Mouse (Mus musculus) cerebellum, postnatal 10 days (tissue): ENCODE data around the gene Asns.

Experiments used
- DNase-seq, 2 experiments: peaks; one replicate each; pipeline ENCODE4 v3.0.0; 2021; ENCODE audit warnings: mixed read lengths in 2 of 2

Gene Asns

GRCm38 (mm10) chr6:7692884-7693585 is at the start of gene Asns:
Gene Asns, minus strand, starts transcription at chr6:7693254.
- peak; percentile 92 to 94 for DNase-seq

DNA sequence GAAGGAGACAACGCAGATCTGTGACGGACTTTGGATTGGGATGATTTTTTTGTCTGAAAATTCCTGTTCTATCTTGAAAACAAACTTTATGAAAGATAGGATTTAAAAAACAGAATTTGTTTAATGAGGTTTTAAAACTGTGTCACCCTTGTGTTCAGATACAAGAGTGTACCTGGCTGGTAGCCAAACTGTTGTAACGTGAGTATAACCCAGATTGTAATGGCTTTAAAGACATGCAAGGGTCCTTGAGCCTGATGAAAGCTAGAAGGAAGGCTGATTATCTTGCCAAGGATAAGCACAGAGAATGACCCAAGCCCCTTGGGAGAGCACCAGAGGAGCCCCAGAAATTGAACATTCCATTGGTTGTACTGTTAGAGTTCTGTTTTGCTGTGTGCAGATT is 48.7 kb upstream of the Asns start:
- DNase-seq: peak; percentile 9 to 15

- no peak for DNase-seq
Measured at GRCm38 (mm10) chr6:7737842-7738241, 44.8 kb upstream of the Asns start.

DNA sequence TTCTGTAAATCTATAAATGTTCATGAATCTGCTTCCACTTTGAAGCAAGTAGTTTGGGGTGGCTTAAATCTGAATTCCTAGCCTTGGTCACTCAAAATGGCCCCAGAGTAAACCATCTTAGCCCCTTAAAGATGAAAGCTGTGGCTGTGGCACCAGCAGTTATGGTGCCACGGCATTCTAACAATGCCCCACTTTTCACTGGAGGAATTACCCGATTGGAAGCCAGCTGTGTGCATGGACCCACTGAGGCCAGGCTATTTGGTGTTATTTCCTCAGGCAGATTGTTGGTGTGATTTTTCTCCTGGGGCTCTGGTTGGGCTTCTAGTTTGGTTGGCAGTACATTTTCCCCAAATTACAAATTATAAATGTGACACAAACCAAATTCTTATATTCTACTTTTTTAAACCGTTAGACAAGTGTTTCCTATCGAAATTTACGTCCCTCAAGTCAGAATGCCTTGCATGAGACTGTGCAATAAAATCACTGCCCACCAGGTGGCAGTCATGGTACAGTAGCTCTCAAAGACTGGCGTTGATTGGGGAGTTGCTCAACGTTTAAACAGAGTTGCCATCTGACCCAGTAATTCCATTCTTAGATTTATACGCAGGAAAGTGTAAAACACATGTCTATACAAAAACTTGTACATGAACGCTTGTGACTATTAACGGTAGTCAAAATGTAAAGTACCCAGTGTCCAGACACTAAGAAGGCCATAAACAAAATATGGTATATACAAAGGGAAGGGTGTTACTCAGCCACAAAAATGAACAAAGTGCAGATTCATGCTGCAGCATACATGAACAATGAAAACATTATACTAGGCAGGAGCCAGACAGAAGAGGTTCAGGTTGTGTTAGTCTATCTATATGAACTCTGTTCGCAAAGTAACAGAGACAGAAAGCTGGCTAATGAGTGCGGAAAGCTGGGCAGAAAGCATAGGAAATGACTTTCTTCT is 40.0 kb upstream of the Asns start:
- DNase-seq: peak; percentile 92 to 95

- DNase-seq: no peak
Measured at GRCm38 (mm10) chr6:7732097-7732496, 39.0 kb upstream of the Asns start.

DNA sequence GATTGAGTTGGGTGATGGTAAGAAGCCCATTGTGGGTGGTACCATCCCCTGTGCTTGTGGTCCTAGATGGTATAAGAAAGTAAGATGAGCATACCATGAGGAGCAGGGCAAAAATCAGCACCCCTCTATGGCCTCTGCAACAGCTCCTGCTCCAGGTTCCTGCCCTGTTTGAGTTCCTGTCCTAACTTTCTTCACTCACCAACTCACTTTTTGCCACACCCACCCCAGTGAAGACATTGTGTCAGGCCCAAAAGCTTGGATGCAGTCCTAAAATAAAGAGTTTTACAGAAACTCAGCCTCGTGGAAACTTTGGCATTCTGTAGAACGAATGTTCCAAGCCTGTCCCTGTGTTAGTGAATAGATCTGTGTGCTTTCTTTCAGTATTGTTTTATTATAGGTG is 36.1 kb upstream of the Asns start:
- DNase-seq: no peak

DNA sequence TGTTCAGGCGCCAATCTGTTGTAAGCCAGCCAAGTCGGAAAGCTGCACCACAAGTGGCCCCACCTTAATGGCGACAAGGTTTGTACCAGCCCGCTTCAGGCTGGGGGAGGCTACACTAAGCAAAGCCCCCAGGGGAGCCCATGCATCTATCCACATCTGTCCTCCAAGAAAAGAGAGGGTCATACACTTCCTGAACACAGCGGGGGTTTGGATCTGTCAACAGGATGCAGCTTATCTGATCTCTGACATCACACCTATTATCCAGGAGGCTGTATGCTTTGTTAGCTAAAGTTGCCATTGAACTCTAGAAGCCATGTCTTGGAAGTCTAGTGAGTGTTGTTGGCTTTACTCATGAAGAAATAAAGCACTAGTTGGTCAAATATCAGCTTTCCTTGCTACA is 35.2 kb upstream of the Asns start:
- DNase-seq: no peak

DNA sequence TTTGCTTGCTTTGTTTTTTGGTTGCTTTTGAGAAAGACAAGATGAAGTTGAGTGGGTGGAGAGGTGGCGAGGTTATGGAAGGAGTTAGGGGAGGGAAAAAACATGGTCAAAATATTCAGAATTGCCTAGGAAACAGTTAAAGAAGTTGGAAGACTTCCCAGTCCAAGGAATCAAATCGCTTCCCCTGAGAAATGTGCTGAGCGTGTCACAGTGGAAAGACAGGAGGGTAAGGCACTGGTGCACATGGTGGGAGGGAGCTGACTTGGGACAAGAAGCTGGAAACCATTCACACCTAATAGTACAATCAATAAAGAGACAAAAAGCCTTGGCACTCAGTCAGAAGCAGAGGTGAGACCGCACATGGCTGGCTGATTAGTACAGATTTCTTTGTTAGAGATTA is 23.2 kb upstream of the Asns start:
- DNase-seq: no peak

- DNase-seq: no peak
Measured at GRCm38 (mm10) chr6:7714230-7714629, 21.2 kb upstream of the Asns start.

GRCm38 (mm10) chr6:7711837-7712330 is 18.8 kb upstream of the Asns start:
- DNase-seq: no peak

DNA sequence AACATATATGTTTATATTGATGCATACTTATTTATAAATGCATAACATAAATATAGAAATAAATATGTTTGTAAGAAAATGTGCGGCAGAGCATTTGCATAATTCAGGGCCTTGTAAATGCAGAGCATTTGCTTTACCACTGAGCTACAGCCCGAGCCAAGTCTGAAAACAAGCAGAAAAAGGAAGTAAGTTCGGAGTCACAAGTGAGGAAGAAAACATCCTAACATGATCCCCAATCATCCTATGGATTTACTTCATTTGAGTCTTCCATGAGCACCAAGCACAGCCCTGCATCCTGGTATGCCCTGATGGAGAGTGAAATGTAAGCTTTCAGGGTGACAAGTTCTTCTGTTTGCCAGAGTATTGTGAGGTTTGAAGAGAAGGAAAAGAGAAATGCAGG is 15.2 kb upstream of the Asns start:
- DNase-seq: no peak

GRCm38 (mm10) chr6:7706796-7707195 is 13.7 kb upstream of the Asns start:
- no peak for DNase-seq

DNA sequence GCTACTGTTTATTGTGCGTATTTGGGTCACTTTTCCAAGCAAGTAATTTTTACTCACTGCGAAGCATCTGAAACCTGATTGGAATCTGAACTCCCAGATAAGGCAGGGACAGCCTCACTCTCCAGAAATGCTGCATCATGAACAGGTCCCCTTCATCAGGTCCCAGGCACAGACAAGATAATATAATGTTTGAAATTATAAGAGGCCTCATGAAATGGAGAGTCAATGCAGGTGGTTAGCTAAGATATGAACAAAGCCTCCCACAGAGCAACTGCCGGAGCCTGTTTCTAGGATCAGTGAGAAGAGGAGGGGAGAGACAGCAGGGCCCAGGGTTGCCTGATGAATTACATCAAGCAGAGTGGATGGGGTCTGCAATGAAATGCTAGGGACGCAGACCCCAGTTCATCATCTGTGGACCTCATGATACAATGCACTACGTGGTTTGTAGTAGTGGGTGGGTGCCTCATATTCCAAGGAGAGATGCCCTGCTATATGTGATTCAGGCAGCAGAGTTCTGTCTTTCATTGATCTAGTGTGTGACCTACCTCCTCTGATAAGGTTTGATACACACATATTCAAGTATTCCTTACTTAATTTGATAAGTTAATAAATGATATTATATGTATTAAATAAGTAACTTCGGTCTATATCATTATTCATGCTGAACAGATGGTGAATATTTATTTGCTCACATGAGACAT is 5.1 kb upstream of the Asns start:
- no peak for DNase-seq

DNA sequence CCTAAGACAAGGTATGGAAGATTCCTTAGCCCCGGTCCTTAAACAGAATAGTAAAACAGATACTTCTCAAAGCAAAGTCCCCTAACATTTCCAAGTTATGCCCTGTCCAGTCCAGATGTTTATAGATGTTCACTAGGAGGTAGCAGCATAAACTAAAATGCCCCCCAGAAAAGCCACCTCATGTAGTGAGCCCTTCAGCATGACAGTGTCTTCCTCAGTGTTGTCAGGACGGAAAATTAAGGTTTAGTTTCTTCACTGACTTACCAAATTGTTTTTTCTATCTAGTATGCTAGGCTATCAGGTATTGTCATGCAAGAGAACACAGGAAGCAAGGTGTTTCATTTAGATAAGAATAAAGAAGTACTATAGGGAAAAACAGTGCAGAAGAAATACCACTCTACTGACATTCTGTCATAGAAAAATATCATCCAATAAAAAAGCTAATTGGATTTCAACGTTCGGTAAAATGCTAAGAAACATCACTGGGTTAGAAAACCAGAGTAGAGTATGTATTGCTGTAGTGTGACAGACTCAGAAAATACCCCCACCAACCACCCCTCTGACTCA is 4.1 kb upstream of the Asns start:
- no peak for DNase-seq

DNA sequence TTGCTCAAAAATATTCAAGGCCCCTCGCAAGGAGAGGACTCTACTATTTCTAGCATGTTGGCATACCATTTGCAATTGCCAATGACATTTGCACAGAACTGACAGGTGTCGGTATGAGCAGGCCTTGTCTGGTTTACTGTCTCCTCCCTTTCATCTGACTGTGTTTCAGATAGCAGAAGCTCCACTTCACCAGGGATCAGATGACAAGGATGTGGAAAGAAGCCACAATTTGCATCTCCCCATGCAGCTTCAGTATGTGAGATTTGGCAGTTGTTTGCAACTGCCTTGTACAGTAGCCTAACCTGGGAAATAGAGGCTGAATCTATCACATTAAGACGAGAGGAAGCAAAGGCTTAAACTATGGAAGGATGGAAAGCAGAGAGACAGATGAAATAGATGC is 3.6 kb upstream of the Asns start:
- no peak for DNase-seq

DNA sequence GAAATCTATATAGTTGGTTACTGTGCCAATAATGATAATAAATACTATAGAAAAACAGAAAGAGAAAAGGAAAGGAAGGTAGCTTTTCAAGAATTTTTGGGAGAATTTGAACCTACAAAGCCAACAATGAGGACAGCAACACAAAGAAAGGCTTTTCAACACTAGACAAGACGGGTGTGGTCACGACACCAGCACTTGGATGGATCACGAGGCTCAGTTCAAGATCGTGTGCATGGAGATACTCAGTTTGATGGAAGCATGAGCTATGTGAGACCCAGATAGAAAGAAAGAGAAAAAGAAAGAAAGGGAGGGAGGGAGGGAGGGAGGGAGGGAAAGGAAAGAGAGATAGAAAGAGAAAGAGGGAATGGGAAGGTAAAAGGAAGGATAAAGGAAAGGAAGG is 2.8 kb upstream of the Asns start:
- no peak for DNase-seq

DNA sequence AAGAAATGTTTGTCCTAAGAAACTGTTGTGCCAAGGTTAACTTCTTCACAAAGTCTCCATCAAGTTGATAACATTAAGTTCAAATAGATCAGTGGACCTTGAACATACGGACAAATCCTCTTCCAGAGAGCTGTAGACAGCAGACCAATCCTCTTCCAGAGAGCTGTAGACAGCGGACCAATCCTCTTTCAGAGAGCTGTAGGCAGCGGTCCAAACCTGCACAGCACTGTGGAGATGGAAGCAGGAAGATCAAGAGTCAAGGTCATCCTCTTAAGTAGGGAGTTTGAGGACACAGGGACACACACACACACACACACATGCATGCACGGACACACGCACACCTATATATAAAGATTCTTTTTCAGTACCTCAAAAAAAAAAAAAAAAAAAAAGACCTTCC is 612 bp upstream of the Asns start:
- peak; percentile 56 for DNase-seq

DNA sequence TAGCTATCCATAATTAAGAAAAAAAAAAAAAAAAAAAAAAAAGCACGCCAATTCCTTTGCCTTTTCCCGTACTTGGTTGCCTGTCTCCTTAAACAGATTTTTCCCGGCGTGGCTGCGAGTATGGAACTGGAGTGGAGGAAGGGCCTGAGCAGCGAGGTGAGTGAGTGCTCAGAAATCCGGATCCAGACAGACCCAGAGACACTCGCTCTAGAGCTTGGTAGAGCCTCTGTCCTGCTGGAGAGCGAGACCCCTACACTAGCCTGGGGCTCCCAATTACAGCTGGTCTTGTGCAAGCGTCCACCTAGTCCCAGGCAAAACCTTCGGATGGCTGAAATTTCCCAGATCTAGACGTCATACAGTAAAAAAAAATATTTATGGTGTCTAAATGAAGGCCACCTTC is 603 bp downstream of the Asns start:
- DNase-seq: peak in 1 of 2 experiments; percentile 38

- DNase-seq: peak in 1 of 2 experiments; percentile 12
Measured at GRCm38 (mm10) chr6:7692037-7692436, 1.0 kb downstream of the Asns start.

- DNase-seq: no peak
Measured at GRCm38 (mm10) chr6:7690456-7690855, 2.6 kb downstream of the Asns start.

DNA sequence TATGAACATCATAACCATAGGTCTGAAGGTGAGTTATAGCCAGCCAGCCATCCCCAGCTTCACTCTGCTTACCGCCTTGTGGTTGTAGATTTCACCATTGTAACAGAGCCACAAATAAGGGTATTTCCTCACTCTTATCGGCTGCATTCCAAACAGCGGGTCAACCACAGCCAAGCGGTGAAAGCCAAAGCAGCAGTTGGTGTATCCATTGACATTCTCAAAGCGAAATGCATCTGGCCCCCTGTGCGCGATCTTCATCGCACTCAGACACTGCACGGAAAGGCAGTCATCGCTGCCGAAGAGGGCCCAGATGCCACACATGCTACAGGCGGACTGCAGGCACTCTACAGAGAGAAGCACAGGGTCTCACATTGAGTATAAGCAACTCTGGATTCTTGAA is 3.9 kb downstream of the Asns start:
- DNase-seq: no peak

GRCm38 (mm10) chr6:7686047-7686446 is 7.0 kb downstream of the Asns start:
- DNase-seq: no peak
